Mouse (Mus musculus) Patski (cell line): ENCODE data around the gene Dclk2. TPM values are rescaled to one million over a fixed set of nuclear protein-coding genes. Genes with fewer than 3 reads are reported as not detected.

Experiments
- ATAC-seq: fragments of 100-300 bp; one replicate; pipeline ENCODE4 v1.8.0; 2021
- CTCF ChIA-PET: fragments of 350-600 bp; sonication (Branson Sonifier 250); formaldehyde crosslinking; loops from one replicate; lab custom pipeline; 2022; ENCODE audit warnings: inconsistent platforms; lab: Charles Lee
- POLR2A ChIA-PET: fragments of 350-600 bp; sonication (Branson Sonifier 250); formaldehyde crosslinking; loops from one replicate; lab custom pipeline; 2022; ENCODE audit warnings: antibody characterized with exemption, inconsistent platforms; lab: Charles Lee
- DNase-seq: peaks from one replicate; pipeline ENCODE4 v3.0.0-alpha.2; 2011; ENCODE audit warnings: low read depth, low spot score
- H3K27me3 ChIP-seq: fragments of 371-371 bp; one replicate; pipeline ENCODE4 v1.5.1; 2021
- CTCF ChIP-seq: fragments of 100-300 bp; IDR thresholded peaks from one replicate; pipeline ENCODE4 v1.5.1; 2021
- in situ Hi-C: fragments of 300-500 bp; cut with MboI; formaldehyde crosslinking; loops from 3 replicates; pipeline ENCODE4 v1.11.1; 2018; ENCODE audit warnings: low pct_unique_long_range_greater_than_20kb, mixed read lengths
- polyA plus RNA-seq: library from polyadenylated mRNA; unstranded; gene quantifications from one replicate; pipeline ENCODE4 v1.2.3, GENCODE M21; 2021

Dclk2 gene
- polyA plus RNA-seq, 1 experiment from 2014 or later: 21.2 TPM

DNA sequence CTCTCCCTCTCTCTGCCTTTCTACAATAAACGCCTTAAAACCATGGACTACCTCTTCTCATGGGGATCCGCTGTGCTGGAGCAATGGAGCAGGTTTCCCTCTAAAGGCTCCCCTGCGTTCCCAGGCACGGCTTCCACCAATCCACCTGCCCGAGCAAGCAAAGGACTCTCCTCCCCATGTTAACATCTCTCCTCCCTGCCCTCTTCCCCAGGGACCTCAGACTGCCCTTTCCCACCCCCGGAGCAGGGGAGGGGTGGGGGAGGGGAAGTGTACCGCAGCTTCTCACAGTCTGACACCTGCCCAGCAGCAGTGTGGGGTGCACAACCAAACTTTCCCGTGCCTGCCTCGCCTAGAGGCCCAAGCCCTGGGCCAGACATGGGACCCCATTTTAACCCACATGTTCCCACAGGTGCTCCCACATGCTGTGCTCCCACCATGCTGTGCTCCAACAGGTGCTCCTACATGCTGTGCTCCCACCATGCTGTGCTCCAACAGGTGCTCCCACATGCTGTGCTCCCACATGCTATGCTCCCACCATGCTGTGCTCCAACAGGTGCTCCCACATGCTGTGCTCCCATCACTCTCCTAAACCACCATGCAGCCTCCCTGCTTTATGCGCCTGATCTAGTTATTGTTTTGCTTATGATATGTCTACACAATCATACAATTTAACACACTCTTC, 57.2 kb downstream of the Dclk2 start:
- ATAC-seq (no peak), DNase-seq (no peak)
- ChIA-PET CTCF (no interaction called here), POLR2A (no interaction called here)
- H3K27me3 ChIP-seq: no peaks in the 10 kb centered on the region
- in situ Hi-C loops: no loop called here
- no peak for TF ChIP-seq CTCF

- DNase-seq (no peak), ATAC-seq (no peak)
- H3K27me3 ChIP-seq: no peaks in the 10 kb centered on the region
- ChIA-PET POLR2A (no interaction called here), CTCF (interaction anchor here (1.1 kb wide), 1 partner anchor 16 kb away, joined by 3 read pairs; no protein-coding TSS in a partner anchor)
- TF ChIP-seq CTCF: no peak
- in situ Hi-C loops: no loop called here
Measured at GRCm38 (mm10) chr3:86862939-86863311, 57.7 kb downstream of the Dclk2 start.

DNA sequence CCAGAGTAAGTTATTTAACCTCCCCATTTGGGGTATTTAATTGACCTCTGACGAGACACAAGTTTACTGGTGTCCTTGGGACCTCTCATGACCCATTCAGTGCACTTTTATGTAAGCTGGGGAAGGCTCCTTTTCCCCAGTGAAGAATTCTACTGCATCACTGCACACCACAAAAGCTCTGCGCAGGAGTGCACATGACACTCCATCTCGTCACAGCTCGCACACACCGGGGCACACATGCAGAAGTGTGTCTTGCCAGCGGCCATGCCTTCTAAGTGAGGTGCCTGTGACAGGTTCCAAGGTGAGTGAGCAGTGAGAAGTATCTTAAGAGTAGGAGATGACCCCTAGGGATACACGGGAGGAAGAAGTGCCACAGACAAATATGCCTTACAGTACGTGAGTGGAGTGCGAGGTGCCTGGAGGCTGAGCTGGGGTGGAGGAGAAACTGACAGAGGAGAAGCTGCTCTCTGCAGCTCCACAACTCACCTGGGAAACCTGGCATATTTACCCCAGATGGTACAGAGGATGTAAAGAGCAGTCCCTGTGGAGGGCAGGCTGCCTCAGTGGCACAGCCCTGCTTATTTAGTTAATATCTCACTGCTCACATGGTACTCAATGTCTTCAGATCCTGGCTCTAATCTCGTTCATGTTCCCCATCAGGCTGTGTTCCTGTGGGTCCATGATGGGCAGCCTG, 58.3 kb downstream of the Dclk2 start:
- TF ChIP-seq CTCF: no peak
- in situ Hi-C loops: no loop called here
- ChIA-PET POLR2A (no interaction called here), CTCF (interaction anchor here (1.1 kb wide), 1 partner anchor 17 kb away, joined by 3 read pairs; no protein-coding TSS in a partner anchor)
- no peak for DNase-seq
- ATAC-seq: no peak
- H3K27me3 ChIP-seq: no peaks in the 10 kb centered on the region

- no peak for TF ChIP-seq CTCF
- POLR2A ChIA-PET: no interaction called here
- in situ Hi-C loops: no loop called here
- CTCF ChIA-PET: interaction anchor here (0.8 kb wide), 1 partner anchor 17 kb away, joined by 3 read pairs; no protein-coding TSS in a partner anchor
- ATAC-seq (no peak), DNase-seq (no peak)
- H3K27me3 ChIP-seq: no peaks in the 10 kb centered on the region
Measured at GRCm38 (mm10) chr3:86859791-86860190, 60.9 kb downstream of the Dclk2 start.

DNA sequence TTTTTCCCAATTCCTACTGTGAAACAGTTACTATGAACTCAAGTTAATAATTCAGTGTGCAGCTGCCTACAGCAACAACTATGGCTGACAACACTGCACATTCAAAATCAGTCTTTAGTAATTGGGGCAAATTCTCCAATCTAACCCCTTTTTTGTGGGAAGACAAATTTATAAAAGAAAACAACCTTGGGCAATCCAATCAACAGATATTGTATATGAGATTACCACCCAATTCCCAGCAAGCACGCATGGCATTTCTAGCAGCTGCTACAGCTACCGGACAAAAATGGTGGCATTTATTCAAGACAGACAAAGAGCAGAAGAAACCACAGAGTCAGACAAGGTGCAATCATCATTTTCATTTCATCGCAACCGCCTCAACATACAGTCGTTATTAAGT, 62.0 kb downstream of the Dclk2 start:
- CTCF ChIA-PET: interaction anchor here (1.5 kb wide), 1 partner anchor 20 kb away, joined by 3 read pairs; no protein-coding TSS in a partner anchor
- POLR2A ChIA-PET: no interaction called here
- no peaks in the 10 kb centered on the region for H3K27me3 ChIP-seq
- DNase-seq (no peak), ATAC-seq (no peak)
- in situ Hi-C loops: no loop called here
- TF ChIP-seq CTCF: no peak

- H3K27me3 ChIP-seq: no peaks in the 10 kb centered on the region
- ATAC-seq (no peak), DNase-seq (no peak)
- TF ChIP-seq CTCF: no peak
- ChIA-PET POLR2A (no interaction called here), CTCF (interaction anchor here (1.5 kb wide), 1 partner anchor 19 kb away, joined by 3 read pairs; no protein-coding TSS in a partner anchor)
- in situ Hi-C loops: no loop called here
Measured at GRCm38 (mm10) chr3:86857833-86858398, 62.7 kb downstream of the Dclk2 start.

- ChIA-PET CTCF (interaction anchor here (3.0 kb wide), 1 partner anchor 8 kb away, joined by 13 read pairs; no protein-coding TSS in a partner anchor), POLR2A (no interaction called here)
- no peaks in the 10 kb centered on the region for H3K27me3 ChIP-seq
- no peak for DNase-seq
- ATAC-seq: no peak
- in situ Hi-C loops: no loop called here
- TF ChIP-seq CTCF: no peak
Measured at GRCm38 (mm10) chr3:86852867-86853266, 67.8 kb downstream of the Dclk2 start.

DNA sequence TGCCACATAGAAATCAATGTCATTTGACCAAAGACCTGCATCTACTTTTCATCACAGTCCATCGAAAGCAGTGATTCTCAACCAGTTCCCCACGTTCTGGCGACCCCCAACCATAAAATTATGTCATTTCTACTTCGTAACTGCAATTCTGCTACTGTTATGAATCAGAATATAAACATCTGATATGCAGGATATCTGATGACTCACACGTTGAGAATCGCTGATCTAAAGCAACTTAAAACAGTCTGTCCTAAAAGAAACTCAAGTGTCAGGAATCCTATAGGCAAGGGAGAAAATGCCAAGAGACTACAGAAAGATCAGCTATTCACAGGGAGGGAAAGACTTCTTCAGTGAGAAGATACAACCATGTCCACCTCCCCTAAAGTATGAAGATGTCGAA, 69.5 kb downstream of the Dclk2 start:
- POLR2A ChIA-PET: no interaction called here
- CTCF ChIA-PET: no interaction called here
- TF ChIP-seq CTCF: no peak
- in situ Hi-C loops: no loop called here
- no peaks in the 10 kb centered on the region for H3K27me3 ChIP-seq
- ATAC-seq (no peak), DNase-seq (no peak)

GRCm38 (mm10) chr3:86850394-86851030, 70.1 kb downstream of the Dclk2 start:
- CTCF ChIA-PET: interaction anchor here (1.5 kb wide), 1 partner anchor 11 kb away, joined by 4 read pairs; no protein-coding TSS in a partner anchor
- DNase-seq (no peak), ATAC-seq (no peak)
- POLR2A ChIA-PET: interaction anchor here (0.6 kb wide), 1 partner anchor 15 kb away, joined by 3 read pairs; no protein-coding TSS in a partner anchor
- in situ Hi-C loops: no loop called here
- no peaks in the 10 kb centered on the region for H3K27me3 ChIP-seq
- TF ChIP-seq CTCF: no peak

- H3K27me3 ChIP-seq: no peaks in the 10 kb centered on the region
- in situ Hi-C loops: no loop called here
- no peak for DNase-seq
- ChIA-PET CTCF (interaction anchor here (1.5 kb wide), 1 partner anchor 10 kb away, joined by 4 read pairs; no protein-coding TSS in a partner anchor), POLR2A (no interaction called here)
- ATAC-seq: no peak
- no peak for TF ChIP-seq CTCF
Measured at GRCm38 (mm10) chr3:86849337-86849736, 71.3 kb downstream of the Dclk2 start.
